Mouse (Mus musculus): ENCODE results near the gene Magi3.

GRCm38 (mm10) chr3:104123846-104124245 is 96.3 kb downstream of the Magi3 start:
- TF ChIP-seq EP300 (IDR thresholded peaks at IDR 0.05; ENCODE audit: low read length) (no peak), MAX (IDR thresholded peaks at IDR 0.05; ENCODE audit: low read length) (no peak), HCFC1 (IDR thresholded peaks at IDR 0.05; ENCODE audit: low read depth, low read length) (no peak), NRF1 (IDR thresholded peaks at IDR 0.05; ENCODE audit: low read depth, low read length) (no peak)
